Mouse (Mus musculus) MEL (cell line): ENCODE measurements around the gene Lmbr1.

Experiments used
- CTCF ChIP-seq, 3 experiments: IDR thresholded peaks in 2 of 3; conservative IDR thresholded peaks in 1 of 3; 2 replicates each; pipeline ENCODE4 v1.5.1; 2011 to 2012; ENCODE audit warnings: low read length in 3 of 3, low read depth in 2 of 3, mild to moderate bottlenecking in 2 of 3, improper control_type of control experiment in 1 of 3, inconsistent platforms in 1 of 3, mixed read lengths in 1 of 3, moderate library complexity in 1 of 3; ENCODE audit not compliant: control insufficient read depth in 1 of 3, insufficient read depth in 1 of 3, poor library complexity in 1 of 3, severe bottlenecking in 1 of 3
- E2F4 ChIP-seq: IDR thresholded peaks from 2 replicates; pipeline ENCODE4 v1.6.1; 2011; ENCODE audit warnings: low read depth, low read length, improper control_type of control experiment, borderline replicate concordance
- MXI1 ChIP-seq: IDR thresholded peaks from 2 replicates; pipeline ENCODE4 v1.6.1; 2011; ENCODE audit warnings: mild to moderate bottlenecking, low read depth, low read length, improper control_type of control experiment
- USF1 ChIP-seq: IDR thresholded peaks from 2 replicates; pipeline ENCODE4 v1.6.1; 2014; ENCODE audit warnings: low read depth, mild to moderate bottlenecking, inconsistent platforms, low read length, improper control_type of control experiment, moderate library complexity
- ZC3H11A ChIP-seq: IDR thresholded peaks from 2 replicates; pipeline ENCODE4 v1.6.1; 2012; ENCODE audit warnings: low read depth, mild to moderate bottlenecking, inconsistent platforms, low read length, improper control_type of control experiment

- TF ChIP-seq USF1 = no peak
- TF ChIP-seq CTCF (IDR thresholded peaks at IDR 0.05 in 2 of 3, conservative IDR thresholded peaks at IDR 0.05 in 1 of 3; ENCODE audit: control insufficient read depth in 1 of 3, insufficient read depth in 1 of 3, low read depth in 2 of 3, low read length in 3 of 3, poor library complexity in 1 of 3, severe bottlenecking in 1 of 3) = no peak
- TF ChIP-seq ZC3H11A = no peak
- TF ChIP-seq E2F4 = no peak
- TF ChIP-seq MXI1 = no peak
Measured at GRCm38 (mm10) chr5:29205690-29206089, 172.5 kb downstream of the Lmbr1 start.
